Comparison of ENCODE assay signal across 9 mouse cellular contexts in genomic region chr6:113852318-113852717, GRCm38 (mm10).
DNase-seq lines count a peak whose midpoint lies in the region; ATAC-seq and TF ChIP-seq lines count a peak whose summit lies in the region.
"Had no signal": no experiment of that assay in that cellular context is flagged by ENCODE, and none has a peak within 500 bp of the region (broad histone marks: within the 10 kb centered on the region; RNA-seq: fewer than 3 reads in every experiment).

No protein-coding gene starts in this region.

- H3K4me1 ChIP-seq in neural tube, embryonic 15.5 days = peaks cover 20% of the 10 kb centered on the region
- H3K4me1 ChIP-seq in forebrain, embryonic 15.5 days = peaks cover 54% of the 10 kb centered on the region
- H3K4me1 ChIP-seq in intestine, embryonic 16.5 days (ENCODE audit: control insufficient read depth, insufficient read depth, low read length) = no peaks in the 10 kb centered on the region
- no peaks in the 10 kb centered on the region for H3K4me1 ChIP-seq in lung, adult 2 months (ENCODE audit: control insufficient read depth, insufficient read depth, low read length)
- H3K4me1 ChIP-seq: embryonic facial prominence, embryonic 15.5 days had no signal

- H3K36me3 ChIP-seq in neural tube, embryonic 15.5 days = no peaks in the 10 kb centered on the region
- H3K36me3 ChIP-seq in forebrain, embryonic 15.5 days = no peaks in the 10 kb centered on the region
- H3K36me3 ChIP-seq in intestine, embryonic 16.5 days (ENCODE audit: control insufficient read depth, insufficient read depth, low read length) = no peaks in the 10 kb centered on the region
- H3K36me3 ChIP-seq: embryonic facial prominence, embryonic 15.5 days had no signal

- no peak for ATAC-seq in neural tube, embryonic 15.5 days (ENCODE audit: low FRiP score)
- no peak for ATAC-seq in forebrain, embryonic 15.5 days (replicated peaks)
- peak; percentile 42 for ATAC-seq in intestine, embryonic 16.5 days

- TF ChIP-seq POLR2A in lung, adult 2 months (IDR thresholded peaks at IDR 0.05; ENCODE audit: borderline replicate concordance, extremely low read depth, low read depth, low read length) = no peak

- H3K9me3 ChIP-seq in neural tube, embryonic 15.5 days (replicated peaks) = no peaks in the 10 kb centered on the region
- H3K9me3 ChIP-seq in forebrain, embryonic 15.5 days = no peaks in the 10 kb centered on the region
- H3K9me3 ChIP-seq in intestine, embryonic 16.5 days (ENCODE audit: control insufficient read depth, low read length) = no peaks in the 10 kb centered on the region
- H3K9me3 ChIP-seq: embryonic facial prominence, embryonic 15.5 days had no signal

- WGBS in neural tube, embryonic 15.5 days = 12% methylated on average over 3 of the region's 3 CpGs
- WGBS in forebrain, embryonic 15.5 days = 7% methylated on average over 3 of the region's 3 CpGs
- WGBS in intestine, embryonic 16.5 days = 7% methylated on average over 3 of the region's 3 CpGs
- 9% methylated on average over 3 of the region's 3 CpGs for WGBS in lung, adult 2 months

- H3K4me3 ChIP-seq in neural tube, embryonic 15.5 days (replicated peaks) = no peak overlapping the region
- no peak overlapping the region for H3K4me3 ChIP-seq in forebrain, embryonic 15.5 days
- no peak overlapping the region for H3K4me3 ChIP-seq in intestine, embryonic 16.5 days (ENCODE audit: low read length)
- H3K4me3 ChIP-seq in lung, adult 2 months (replicated peaks; ENCODE audit: extremely low read depth, low read depth, low read length) = no peak overlapping the region
- H3K4me3 ChIP-seq: embryonic facial prominence, embryonic 15.5 days had no signal

- H3K4me2 ChIP-seq in neural tube, embryonic 15.5 days = no peak overlapping the region
- H3K4me2 ChIP-seq in forebrain, embryonic 15.5 days (replicated peaks) = no peak overlapping the region
- no peak overlapping the region for H3K4me2 ChIP-seq in intestine, embryonic 16.5 days (ENCODE audit: low read depth, low read length)
- H3K4me2 ChIP-seq: embryonic facial prominence, embryonic 15.5 days had no signal

- no peaks in the 10 kb centered on the region for H3K27me3 ChIP-seq in neural tube, embryonic 15.5 days (replicated peaks)
- H3K27me3 ChIP-seq in forebrain, embryonic 15.5 days = no peaks in the 10 kb centered on the region
- no peaks in the 10 kb centered on the region for H3K27me3 ChIP-seq in intestine, embryonic 16.5 days (replicated peaks; ENCODE audit: control insufficient read depth, insufficient read depth, low read length)
- H3K27me3 ChIP-seq: embryonic facial prominence, embryonic 15.5 days had no signal

- no peak overlapping the region for H3K27ac ChIP-seq in neural tube, embryonic 15.5 days (replicated peaks)
- H3K27ac ChIP-seq in forebrain, embryonic 15.5 days (replicated peaks) = 0 out of 2 replicates have a peak overlapping the region, but pooled peaks have one; percentile 12
- H3K27ac ChIP-seq in intestine, embryonic 16.5 days (ENCODE audit: low read length) = no peak overlapping the region
- H3K27ac ChIP-seq: embryonic facial prominence, embryonic 15.5 days had no signal

- peak; percentile 70 for DNase-seq in neural tube, embryonic 10.5 days (ENCODE audit: extremely low spot score, low spot score)
- DNase-seq in adrenal gland, adult 2 months = peak; percentile 57
- peak; percentile 17 for DNase-seq in lung, adult 2 months
- DNase-seq in testis, postnatal 10 days (ENCODE audit: low spot score) = peak; percentile 87
- no peak for DNase-seq in cerebellum, postnatal 36 days

- H3K9ac ChIP-seq in neural tube, embryonic 15.5 days (replicated peaks) = no peak overlapping the region
- H3K9ac ChIP-seq in forebrain, embryonic 15.5 days (replicated peaks) = no peak overlapping the region
- no peak overlapping the region for H3K9ac ChIP-seq in intestine, embryonic 16.5 days (ENCODE audit: low read depth, low read length)
- H3K9ac ChIP-seq: embryonic facial prominence, embryonic 15.5 days had no signal

- TF ChIP-seq CTCF in lung, adult 2 months (IDR thresholded peaks at IDR 0.05; ENCODE audit: insufficient read depth, low read length) = no peak

Comparison
In these comparisons a context has a peak if more than half of its experiments do, and no peak if none do; other contexts are left out.
1. DNase-seq: peak in neural tube, embryonic 10.5 days (single experiment), adrenal gland, adult 2 months (single experiment), lung, adult 2 months (single experiment) and testis, postnatal 10 days (single experiment); none in cerebellum, postnatal 36 days (0 of 2).